Mouse (Mus musculus) liver, adult 2 months (tissue): ENCODE data around the gene Pdzph1.

Source experiments
- CTCF ChIP-seq: fragments of 200-500 bp; IDR thresholded peaks from 2 replicates; pipeline ENCODE4 v1.5.1; 2011; ENCODE audit warnings: low read depth, low read length, control low read depth
- POLR2A ChIP-seq: fragments of 200-500 bp; IDR thresholded peaks from 2 replicates; pipeline ENCODE4 v1.6.1; 2011; ENCODE audit warnings: low read length, control low read depth; ENCODE audit not compliant: insufficient read depth; ENCODE audit errors: extremely low read depth

DNA sequence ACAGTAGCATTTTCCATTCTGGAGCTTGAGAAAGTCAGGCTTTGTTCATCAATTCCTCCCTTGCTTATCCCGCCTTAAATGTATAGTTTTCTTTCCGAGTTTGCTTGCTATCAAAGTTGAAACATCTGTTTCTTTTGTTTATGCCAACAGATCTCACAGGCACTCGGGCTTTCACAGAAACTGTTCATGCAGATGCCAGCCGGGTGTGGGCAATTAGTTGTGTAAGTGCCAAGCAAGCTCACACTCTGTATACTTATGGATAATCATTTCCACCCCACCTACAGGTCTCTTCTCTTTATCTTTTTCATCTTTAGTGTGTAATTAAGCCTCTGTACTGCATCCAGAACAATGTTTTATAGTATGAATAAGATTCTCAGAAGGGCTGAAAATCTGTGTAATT, 53.6 kb downstream of the Pdzph1 start:
- TF ChIP-seq POLR2A (no peak), CTCF (no peak)
